8 mouse cellular contexts compared by ENCODE assay signal in genomic region chr6:114916715-114916992, GRCm38 (mm10). TPM values are rescaled to one million over a fixed set of nuclear protein-coding genes. Genes with fewer than 3 reads are reported as not detected.
DNase-seq lines count a peak whose midpoint lies in the region; ATAC-seq lines count a peak whose summit lies in the region.

No protein-coding gene starts in this region.

- H3K4me2 ChIP-seq in hindbrain, embryonic 13.5 days: peak overlapping the region; percentile 67

- H3K27ac ChIP-seq in brown adipose tissue, adult 24 weeks (replicated peaks; ENCODE audit: low read depth, low read length): peak overlapping the region; percentile 62
- peak overlapping the region; percentile 65 for H3K27ac ChIP-seq in hindbrain, embryonic 13.5 days
- H3K27ac ChIP-seq in macrophage: peak overlapping the region; percentile 49

- H3K9ac ChIP-seq in hindbrain, embryonic 13.5 days: peak overlapping the region; percentile 40; the same call in 1 of the 2 replicates

- H3K9me3 ChIP-seq in hindbrain, embryonic 13.5 days: no peaks in the 10 kb centered on the region

- H3K36me3 ChIP-seq in hindbrain, embryonic 13.5 days: no peaks in the 10 kb centered on the region
- H3K36me3 ChIP-seq in macrophage (ENCODE audit: inconsistent target): no peaks in the 10 kb centered on the region

- peak overlapping the region; percentile 41 for H3K4me3 ChIP-seq in brown adipose tissue, adult 24 weeks (ENCODE audit: insufficient read depth, low read depth, low read length)
- H3K4me3 ChIP-seq in hindbrain, embryonic 13.5 days: peak overlapping the region; percentile 13
- peak overlapping the region; percentile 2; the same call in 1 of the 2 replicates for H3K4me3 ChIP-seq in macrophage (ENCODE audit: inconsistent target)

- H3K27me3 ChIP-seq in hindbrain, embryonic 13.5 days: no peaks in the 10 kb centered on the region

- DNase-seq in NIH3T3 (ENCODE audit: low read depth): peak; percentile 42
- no peak for DNase-seq in B cell, adult 2 months
- DNase-seq in right cerebral cortex, adult 18-20 months: no peak
- no peak for DNase-seq in ovary, postnatal 14 days (ENCODE audit: low spot score)
- DNase-seq in c-Kit-positive CD71-positive TER-119-positive erythroid progenitor cells, embryonic 14.5 days (ENCODE audit: low spot score): no peak

- 21% methylated on average over 5 of the region's 5 CpGs for WGBS in hindbrain, embryonic 13.5 days
- 13% methylated on average over 5 of the region's 5 CpGs for WGBS in macrophage (ENCODE audit: missing documents)

- peaks cover 95% of the 10 kb centered on the region for H3K79me2 ChIP-seq in macrophage (ENCODE audit: inconsistent target)

- peaks cover 56% of the 10 kb centered on the region for H3K4me1 ChIP-seq in brown adipose tissue, adult 24 weeks (ENCODE audit: control insufficient read depth, insufficient read depth, insufficient read length, low read length)
- H3K4me1 ChIP-seq in hindbrain, embryonic 13.5 days (replicated peaks): peaks cover 97% of the 10 kb centered on the region

- ATAC-seq in hindbrain, embryonic 13.5 days (ENCODE audit: low FRiP score): no peak

RNA-seq across cellular contexts. Expression of gene Vgll4, which starts 53.1 kb away (rescaled TPM):
- 59.1 and 73.9 TPM in 2 replicates for polyA plus RNA-seq in brown adipose tissue, adult 24 weeks (2012; ENCODE audit: insufficient read depth, insufficient read length, missing spikeins)
- 62.4 and 65.9 TPM in 2 replicates for polyA plus RNA-seq in hindbrain, embryonic 13.5 days (2015; fragmentation: Nextera tagmentation; extraction: Ambion mirVana)
- 10 to 100 TPM in 13 of 26 experiments, 1 to 10 TPM in 13; 1.7 to 50.1 (median 12.1) TPM for total RNA-seq in macrophage (2018; cell fraction: chromatin; rRNA removed)
- total RNA-seq in macrophage (2018; cell fraction: cytosol; rRNA removed): 10 to 100 TPM in 22 of 26 experiments, 1 to 10 TPM in 4; 3.6 to 31.6 (median 19.7) TPM
- 10 to 100 TPM in 15 of 26 experiments, 1 to 10 TPM in 11; 2.8 to 48.9 (median 12.4) TPM for total RNA-seq in macrophage (2018; cell fraction: nucleus; rRNA removed)
- 10.4 to 24.8 TPM (median 16.8 TPM) in 3 replicates for polyA plus RNA-seq in macrophage (2018)
